Mouse (Mus musculus): Measurements from ENCODE around the gene Kcnj10. TPM values are rescaled to one million over a fixed set of nuclear protein-coding genes. Genes with fewer than 3 reads are reported as not detected.

Gene Kcnj10
- polyA plus RNA-seq, 1 experiment from 2014 or later: 3.5 TPM

DNA sequence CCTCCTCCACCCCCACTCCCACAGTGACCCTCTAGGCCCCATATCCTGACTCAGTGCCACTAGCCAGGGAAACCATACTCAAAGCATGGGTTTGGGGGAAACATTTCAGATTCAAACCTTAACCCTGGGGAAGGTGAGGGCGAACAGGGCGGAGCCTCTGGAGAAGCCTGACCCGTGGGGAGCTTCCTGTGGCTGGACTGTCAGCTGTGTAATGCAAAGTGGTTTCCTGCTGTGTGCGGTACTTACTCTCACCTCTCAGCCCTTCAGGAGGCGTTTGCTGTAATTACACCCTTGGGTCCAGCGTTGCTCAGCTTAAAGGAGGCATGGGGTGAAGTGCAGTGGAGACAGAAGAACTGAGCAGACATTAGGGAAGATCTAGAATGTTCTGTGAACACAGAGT is 77.2 kb downstream of the Kcnj10 start:
- Histone ChIP-seq H3K36me3 (ENCODE audit: control insufficient read depth, insufficient read depth, low read length) (no peaks in the 10 kb centered on the region), H3K9ac (ENCODE audit: low read depth, low read length) (no peak overlapping the region), H3K4me3 (ENCODE audit: low read length) (no peak overlapping the region), H3K4me2 (ENCODE audit: low read length) (no peak overlapping the region), H3K4me1 (ENCODE audit: control insufficient read depth, insufficient read depth, low read depth, low read length) (no peaks in the 10 kb centered on the region), H3K9me3 (ENCODE audit: control insufficient read depth, low read length) (no peaks in the 10 kb centered on the region), H3K27me3 (replicated peaks; ENCODE audit: control insufficient read depth, insufficient read depth, low read length) (no peaks in the 10 kb centered on the region), H3K27ac (ENCODE audit: low read depth, low read length) (no peak overlapping the region)
- 16% methylated on average over 6 of the region's 6 CpGs for WGBS
- ATAC-seq: no peak

DNA sequence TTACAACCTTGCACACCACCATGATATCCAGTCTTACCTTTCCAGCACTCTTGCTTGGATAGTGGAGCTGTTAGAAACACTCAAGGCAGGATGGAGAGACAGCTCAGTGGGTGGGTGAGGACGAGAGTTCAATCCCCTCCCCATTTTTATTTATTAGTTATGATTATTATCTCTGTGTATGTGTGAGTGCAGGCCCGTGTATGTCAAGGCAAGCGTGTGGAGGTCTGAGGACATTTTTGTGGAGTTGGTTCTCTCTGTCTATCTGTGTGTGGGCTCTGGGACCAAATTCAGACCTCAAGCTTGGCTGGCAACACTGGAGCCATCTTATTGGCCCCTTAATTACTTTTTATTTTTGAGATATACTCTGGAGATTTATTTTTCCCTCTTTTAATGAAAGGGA is 77.6 kb downstream of the Kcnj10 start:
- no peak for ATAC-seq
- Histone ChIP-seq H3K36me3 (ENCODE audit: control insufficient read depth, insufficient read depth, low read length) (no peaks in the 10 kb centered on the region), H3K27me3 (replicated peaks; ENCODE audit: control insufficient read depth, insufficient read depth, low read length) (no peaks in the 10 kb centered on the region), H3K9ac (ENCODE audit: low read depth, low read length) (no peak overlapping the region), H3K27ac (ENCODE audit: low read depth, low read length) (no peak overlapping the region), H3K4me2 (ENCODE audit: low read length) (no peak overlapping the region), H3K4me1 (ENCODE audit: control insufficient read depth, insufficient read depth, low read depth, low read length) (no peaks in the 10 kb centered on the region), H3K4me3 (ENCODE audit: low read length) (no peak overlapping the region), H3K9me3 (ENCODE audit: control insufficient read depth, low read length) (no peaks in the 10 kb centered on the region)
- WGBS: 78% methylated on average over 3 of the region's 3 CpGs

DNA sequence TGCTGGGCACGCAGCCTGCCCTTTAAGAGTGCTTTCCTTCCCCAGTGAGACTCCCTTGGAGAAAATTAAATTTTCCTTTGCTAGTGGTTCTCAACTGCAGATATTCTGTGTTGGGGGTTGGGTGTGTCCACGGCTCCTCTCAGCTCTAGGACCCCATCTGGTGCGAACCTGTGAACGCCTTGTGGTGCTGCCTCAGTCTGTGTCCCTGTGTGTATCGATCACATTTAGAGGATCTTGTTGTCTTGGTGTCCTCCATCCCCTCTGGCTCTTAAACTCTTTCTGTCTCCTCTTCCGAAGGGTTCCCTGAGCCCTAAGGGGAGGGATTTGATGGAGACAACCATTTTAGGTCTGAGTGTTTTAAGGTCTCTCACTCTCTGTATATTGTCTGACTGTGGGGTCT is 79.2 kb downstream of the Kcnj10 start:
- ATAC-seq: no peak
- WGBS: 90% methylated on average over 6 of the region's 6 CpGs
- H3K4me2 ChIP-seq (ENCODE audit: low read length): no peak overlapping the region
- H3K9ac ChIP-seq (ENCODE audit: low read depth, low read length): no peak overlapping the region
- no peaks in the 10 kb centered on the region for H3K9me3 ChIP-seq (ENCODE audit: control insufficient read depth, low read length)
- H3K4me1 ChIP-seq (ENCODE audit: control insufficient read depth, insufficient read depth, low read depth, low read length): no peaks in the 10 kb centered on the region
- no peak overlapping the region for H3K4me3 ChIP-seq (ENCODE audit: low read length)
- H3K36me3 ChIP-seq (ENCODE audit: control insufficient read depth, insufficient read depth, low read length): no peaks in the 10 kb centered on the region
- H3K27me3 ChIP-seq (replicated peaks; ENCODE audit: control insufficient read depth, insufficient read depth, low read length): no peaks in the 10 kb centered on the region
- no peak overlapping the region for H3K27ac ChIP-seq (ENCODE audit: low read depth, low read length)

DNA sequence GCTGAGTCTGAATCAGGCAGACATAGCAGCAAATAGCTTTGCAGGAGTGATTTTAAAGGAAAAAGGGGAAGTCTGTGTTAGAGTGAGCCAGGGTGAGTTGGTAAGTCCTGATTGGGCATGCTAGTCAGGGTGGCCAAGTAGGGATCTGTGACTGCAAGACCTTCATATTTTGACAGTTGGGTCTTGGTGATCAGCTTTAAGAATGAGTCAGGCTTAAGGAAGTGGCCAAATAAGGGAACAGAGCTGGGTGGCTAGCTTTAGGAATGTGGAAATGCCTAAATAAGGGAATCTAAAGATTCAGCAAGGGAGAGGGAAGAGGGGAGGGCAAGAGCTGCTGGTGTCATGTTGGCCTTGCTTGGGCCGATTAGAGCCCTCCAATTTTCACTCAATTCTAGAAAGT is 82.4 kb downstream of the Kcnj10 start:
- WGBS: 63% methylated on average over 1 of the region's 1 CpGs
- H3K9me3 ChIP-seq (ENCODE audit: control insufficient read depth, low read length): no peaks in the 10 kb centered on the region
- H3K27me3 ChIP-seq (replicated peaks; ENCODE audit: control insufficient read depth, insufficient read depth, low read length): no peaks in the 10 kb centered on the region
- H3K4me1 ChIP-seq (ENCODE audit: control insufficient read depth, insufficient read depth, low read depth, low read length): no peaks in the 10 kb centered on the region
- no peak overlapping the region for H3K4me3 ChIP-seq (ENCODE audit: low read length)
- H3K36me3 ChIP-seq (ENCODE audit: control insufficient read depth, insufficient read depth, low read length): no peaks in the 10 kb centered on the region
- H3K4me2 ChIP-seq (ENCODE audit: low read length): no peak overlapping the region
- no peak overlapping the region for H3K27ac ChIP-seq (ENCODE audit: low read depth, low read length)
- no peak overlapping the region for H3K9ac ChIP-seq (ENCODE audit: low read depth, low read length)
- ATAC-seq: no peak

Other genes starting within 250 kb of the Kcnj10 start
- 169 and 173 TPM in 2 replicates for gene Pex19, start 214.5 kb upstream of the Kcnj10 start, polyA plus RNA-seq (2015; fragmentation: Nextera tagmentation; extraction: Ambion mirVana)
- 86.6 and 91.6 TPM in 2 replicates for gene Dcaf8, start 193.1 kb upstream of the Kcnj10 start, polyA plus RNA-seq (2015; fragmentation: Nextera tagmentation; extraction: Ambion mirVana)
- 538 and 563 TPM in 2 replicates for gene Pea15a, start 134.4 kb upstream of the Kcnj10 start, polyA plus RNA-seq (2015; fragmentation: Nextera tagmentation; extraction: Ambion mirVana)
- gene Casq1, start 121.3 kb upstream of the Kcnj10 start, polyA plus RNA-seq (2015; fragmentation: Nextera tagmentation; extraction: Ambion mirVana): 1.5 and 5.5 TPM in 2 replicates
- gene Atp1a4, start 82.8 kb upstream of the Kcnj10 start, polyA plus RNA-seq (2015; fragmentation: Nextera tagmentation; extraction: Ambion mirVana): 0.06 TPM in 1 of 2 replicates, not detected in the other
- gene Igsf8, start 79.6 kb upstream of the Kcnj10 start, polyA plus RNA-seq (2015; fragmentation: Nextera tagmentation; extraction: Ambion mirVana): 84.7 and 88.3 TPM in 2 replicates
- 96.7 and 102 TPM in 2 replicates for gene Atp1a2, start 43.1 kb upstream of the Kcnj10 start, polyA plus RNA-seq (2015; fragmentation: Nextera tagmentation; extraction: Ambion mirVana)
- 4.9 and 5.6 TPM in 2 replicates for gene Kcnj9, start 11.9 kb upstream of the Kcnj10 start, polyA plus RNA-seq (2015; fragmentation: Nextera tagmentation; extraction: Ambion mirVana)
- gene Pigm, start 35.3 kb downstream of the Kcnj10 start, polyA plus RNA-seq (2015; fragmentation: Nextera tagmentation; extraction: Ambion mirVana): 3.1 and 3.9 TPM in 2 replicates
- gene Slamf9, start 134.1 kb downstream of the Kcnj10 start, polyA plus RNA-seq (2015; fragmentation: Nextera tagmentation; extraction: Ambion mirVana): 0.11 and 0.23 TPM in 2 replicates
- gene Igsf9, start 140.6 kb downstream of the Kcnj10 start, polyA plus RNA-seq (2015; fragmentation: Nextera tagmentation; extraction: Ambion mirVana): 32.9 and 42.5 TPM in 2 replicates
- gene Tagln2, start 158.8 kb downstream of the Kcnj10 start, polyA plus RNA-seq (2015; fragmentation: Nextera tagmentation; extraction: Ambion mirVana): 71.7 and 84.9 TPM in 2 replicates
- gene Cfap45, start 179.6 kb downstream of the Kcnj10 start, polyA plus RNA-seq (2015; fragmentation: Nextera tagmentation; extraction: Ambion mirVana): 4.9 and 5.4 TPM in 2 replicates
- gene Vsig8, start 214.7 kb downstream of the Kcnj10 start, polyA plus RNA-seq (2015; fragmentation: Nextera tagmentation; extraction: Ambion mirVana): 0.84 and 1.2 TPM in 2 replicates
- not detected in 2 replicates for gene Slamf8, start 249.4 kb downstream of the Kcnj10 start, polyA plus RNA-seq (2015; fragmentation: Nextera tagmentation; extraction: Ambion mirVana)